Mouse (Mus musculus) kidney, adult 2 months (tissue): ENCODE data around the gene Map3k6.

Source experiments
- CTCF ChIP-seq: fragments of 200-500 bp; conservative IDR thresholded peaks from 2 replicates; pipeline ENCODE4 v1.5.1; 2011; ENCODE audit warnings: low read depth, mild to moderate bottlenecking, control low read depth, low read length, moderate library complexity, mixed read lengths; ENCODE audit not compliant: insufficient read depth, insufficient read length
- POLR2A ChIP-seq: fragments of 200-500 bp; IDR thresholded peaks from one replicate; pipeline ENCODE4 v1.6.1; 2011; ENCODE audit warnings: low read depth, low read length, control low read depth

DNA sequence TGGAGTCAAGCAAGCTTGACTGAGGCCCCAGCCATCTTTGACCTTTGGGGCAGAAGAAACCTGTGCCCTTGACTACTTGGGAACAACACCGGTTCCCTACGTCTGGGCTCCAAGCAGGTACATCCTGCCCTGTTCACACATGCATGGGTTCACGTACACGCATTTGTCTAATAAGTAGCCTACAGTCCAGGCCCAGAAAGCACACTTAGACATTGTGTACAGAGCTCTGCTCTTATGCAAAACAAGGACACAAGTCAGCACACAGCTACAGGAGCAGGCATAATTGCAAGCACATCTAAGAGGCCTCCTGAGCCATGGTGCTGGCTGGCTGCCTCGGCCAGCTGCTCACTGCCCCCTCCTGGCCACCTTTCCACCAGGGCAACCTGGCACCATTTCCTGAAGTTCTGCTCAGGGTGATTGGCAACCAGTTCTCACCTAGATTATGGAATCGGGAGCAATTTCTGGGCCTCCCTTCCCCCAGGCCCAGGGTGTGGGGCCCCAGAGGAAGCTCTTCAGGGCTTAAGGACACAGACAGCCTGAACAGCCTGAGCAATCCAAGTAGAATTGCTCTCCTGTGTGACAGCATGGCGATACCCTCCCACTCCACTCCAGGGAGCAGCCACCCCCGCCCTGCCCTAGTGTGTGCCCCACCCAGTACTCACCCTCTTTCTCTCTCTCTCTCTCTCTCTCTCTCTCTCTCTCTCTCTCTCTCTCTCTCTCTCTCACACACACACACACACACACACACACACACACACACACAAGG, 39.4 kb upstream of the Map3k6 start:
- TF ChIP-seq CTCF (peak; percentile 86), POLR2A (no peak)
